Comparison of ENCODE assay signal across 14 mouse cellular contexts in genomic region chr5:126257860-126258259, GRCm38 (mm10).
"Had no signal": no experiment of that assay in that cellular context is flagged by ENCODE, and none has a peak within 500 bp of the region (broad histone marks: within the 10 kb centered on the region; RNA-seq: fewer than 3 reads in every experiment).

No protein-coding gene starts in this region.

- ATAC-seq: liver, embryonic 12.5 days; midbrain, embryonic 16.5 days had no signal

- DNase-seq: kidney, adult 2 months; kidney, postnatal 36 days; lung, embryonic 14.5 days; lung, postnatal 10 days; thymus, postnatal 4 days had no signal

- H3K9me3 ChIP-seq: kidney, embryonic 15.5 days; limb, embryonic 15.5 days; neural tube, embryonic 15.5 days had no signal

- H3K9ac ChIP-seq: kidney, embryonic 15.5 days; limb, embryonic 15.5 days; liver, embryonic 12.5 days; lung, embryonic 14.5 days; neural tube, embryonic 15.5 days had no signal

- H3K27me3 ChIP-seq: kidney, embryonic 15.5 days; limb, embryonic 15.5 days; liver, embryonic 12.5 days; megakaryocyte, embryonic 14.5 days; neural tube, embryonic 15.5 days had no signal

- H3K4me2 ChIP-seq: kidney, embryonic 15.5 days; limb, embryonic 15.5 days; liver, embryonic 12.5 days; lung, embryonic 14.5 days; midbrain, embryonic 11.5 days; neural tube, embryonic 15.5 days had no signal

- H3K36me3 ChIP-seq: kidney, embryonic 15.5 days; limb, embryonic 15.5 days; liver, embryonic 12.5 days; neural tube, embryonic 15.5 days had no signal

- H3K4me3 ChIP-seq: kidney, embryonic 15.5 days; limb, embryonic 15.5 days; liver, embryonic 12.5 days; neural tube, embryonic 15.5 days had no signal

- H3K4me1 ChIP-seq: kidney, embryonic 15.5 days; limb, embryonic 15.5 days; liver, embryonic 12.5 days; megakaryocyte, embryonic 14.5 days; neural tube, embryonic 15.5 days had no signal

- H3K27ac ChIP-seq: kidney, embryonic 15.5 days; limb, embryonic 15.5 days; liver, embryonic 12.5 days; macrophage; neural tube, embryonic 15.5 days; stomach, postnatal 0 days had no signal
